Mouse (Mus musculus): ENCODE measurements at regions not wholly inside any gene's neighbourhood (a gene's known extent, or its start where the extent isn't known, plus 50 kb on each side); places are given as distances from the start of the nearest gene placed in this dataset.

- peak; percentile 59 for DNase-seq
Measured at GRCm38 (mm10) chr17:80825971-80826730, 97.9 kb upstream of the Map4k3 start.

GRCm38 (mm10) chr17:80825518-80825901, 97.2 kb upstream of the Map4k3 start:
- DNase-seq = peak; percentile 32

- DNase-seq = no peak
Measured at GRCm38 (mm10) chr17:80824826-80825517, 96.7 kb upstream of the Map4k3 start.

- no peak for DNase-seq
Measured at GRCm38 (mm10) chr17:80824261-80824660, 96.0 kb upstream of the Map4k3 start.

GRCm38 (mm10) chr17:80820888-80821287, 92.6 kb upstream of the Map4k3 start:
- no peak for DNase-seq

- DNase-seq = no peak
Measured at GRCm38 (mm10) chr17:80818477-80819028, 90.3 kb upstream of the Map4k3 start.

- no peak for DNase-seq
Measured at GRCm38 (mm10) chr17:80815747-80816146, 87.5 kb upstream of the Map4k3 start.

GRCm38 (mm10) chr17:80813194-80813593, 84.9 kb upstream of the Map4k3 start:
- DNase-seq = no peak

- DNase-seq = no peak
Measured at GRCm38 (mm10) chr17:80809275-80809674, 81.0 kb upstream of the Map4k3 start.

- DNase-seq = no peak
Measured at GRCm38 (mm10) chr17:80808069-80808468, 79.8 kb upstream of the Map4k3 start.

GRCm38 (mm10) chr17:80803361-80803915, 75.2 kb upstream of the Map4k3 start:
- DNase-seq = no peak

- DNase-seq = no peak
Measured at GRCm38 (mm10) chr17:80802622-80803021, 74.3 kb upstream of the Map4k3 start.

GRCm38 (mm10) chr17:80801991-80802390, 73.7 kb upstream of the Map4k3 start:
- DNase-seq = no peak

- DNase-seq = peak; percentile 24
Measured at GRCm38 (mm10) chr17:80801451-80801983, 73.2 kb upstream of the Map4k3 start.

- no peak for DNase-seq
Measured at GRCm38 (mm10) chr17:80800877-80801276, 72.6 kb upstream of the Map4k3 start.

- DNase-seq = no peak
Measured at GRCm38 (mm10) chr17:80800454-80800853, 72.2 kb upstream of the Map4k3 start.

- no peak for DNase-seq
Measured at GRCm38 (mm10) chr17:80799061-80799460, 70.8 kb upstream of the Map4k3 start.

- DNase-seq = no peak
Measured at GRCm38 (mm10) chr17:80798281-80798980, 70.1 kb upstream of the Map4k3 start.

GRCm38 (mm10) chr17:80796790-80797189, 68.5 kb upstream of the Map4k3 start:
- DNase-seq = no peak

GRCm38 (mm10) chr17:80796386-80796785, 68.1 kb upstream of the Map4k3 start:
- DNase-seq = no peak

- no peak for DNase-seq
Measured at GRCm38 (mm10) chr17:80795453-80796105, 67.3 kb upstream of the Map4k3 start.

GRCm38 (mm10) chr17:80792605-80793004, 64.3 kb upstream of the Map4k3 start:
- no peak for DNase-seq

Data from embryo, embryonic 11 days (tissue).